13 mouse cellular contexts compared by ENCODE assay signal in genomic region chr15:81438345-81438744, GRCm38 (mm10). TPM values are rescaled to one million over a fixed set of nuclear protein-coding genes. Genes with fewer than 3 reads are reported as not detected.
"Had no signal": no experiment of that assay in that cellular context is flagged by ENCODE, and none has a peak within 500 bp of the region (broad histone marks: within the 10 kb centered on the region; RNA-seq: fewer than 3 reads in every experiment).

No protein-coding gene starts in this region.

- DNase-seq: retina, postnatal 1 day; right cerebral cortex, adult 18-20 months; right cerebral cortex, postnatal 14 days; right cerebral cortex, postnatal 25 days; right cerebral cortex, postnatal 4 days; spleen, adult 18-20 months; thymus, adult 18-20 months; thymus, adult 2 months; thymus, postnatal 14 days; thymus, postnatal 25 days; thymus, postnatal 36 days; thymus, postnatal 4 days had no signal

RNA-seq across cellular contexts. Expression of gene Dnajb7, which starts 30.2 kb away (rescaled TPM):
- total RNA-seq: neutrophil, adult 5-6 weeks had no signal
